Mouse (Mus musculus): ENCODE measurements around the gene Pbx2. TPM values are rescaled to one million over a fixed set of nuclear protein-coding genes. Genes with fewer than 3 reads are reported as not detected.

Gene Pbx2
- polyA plus RNA-seq, 1 experiment: not detected

DNA sequence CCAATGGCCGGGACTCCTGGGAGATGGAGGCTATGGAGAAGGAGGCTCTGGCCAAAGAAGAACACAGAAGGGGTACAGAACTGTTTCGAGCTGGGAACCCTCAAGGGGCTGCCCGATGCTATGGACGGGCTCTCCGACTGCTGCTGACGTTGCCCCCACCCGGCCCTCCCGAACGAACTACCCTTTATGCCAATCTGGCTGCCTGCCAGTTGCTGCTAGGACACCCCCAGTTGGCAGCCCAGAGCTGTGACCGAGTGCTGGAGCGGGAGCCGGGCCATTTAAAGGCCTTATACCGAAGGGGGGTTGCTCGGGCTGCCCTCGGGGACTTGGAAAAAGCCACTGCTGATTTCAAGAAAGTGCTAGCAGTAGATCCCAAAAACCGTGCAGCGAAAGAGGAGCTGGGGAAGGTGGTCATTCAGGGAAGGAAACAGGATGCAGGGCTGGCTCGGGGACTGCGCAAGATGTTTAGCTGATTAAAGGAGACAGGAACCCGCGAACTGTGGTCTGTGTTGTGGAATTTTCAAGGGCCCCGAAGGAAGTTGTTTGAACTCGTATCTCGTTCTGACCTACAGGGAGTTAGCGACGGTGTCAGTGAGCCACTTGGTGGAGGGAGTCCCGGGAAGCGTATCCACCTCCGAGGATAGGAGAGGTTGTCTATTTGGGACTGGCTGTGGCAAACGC is 54.9 kb downstream of the Pbx2 start:
- no peak for TF ChIP-seq POLR2A (IDR thresholded peaks at IDR 0.05; ENCODE audit: insufficient read depth, low read depth, low read length)
- TF ChIP-seq CTCF (IDR thresholded peaks at IDR 0.05; ENCODE audit: insufficient read depth, low read depth, low read length): no peak
- H3K4me3 ChIP-seq (ENCODE audit: insufficient read depth, low read depth, low read length): no peak overlapping the region
- H3K4me1 ChIP-seq (ENCODE audit: control insufficient read depth, insufficient read depth, low read length): peaks cover 31% of the 10 kb centered on the region
- WGBS: 71% methylated on average over 30 of the region's 30 CpGs
- no peak overlapping the region for H3K27ac ChIP-seq (ENCODE audit: insufficient read depth, low read depth, low read length)

Other genes starting within 250 kb of the Pbx2 start
- gene Btnl2, start 236.4 kb upstream of the Pbx2 start, polyA plus RNA-seq (2012; ENCODE audit: insufficient read depth, insufficient read length, low replicate concordance, missing spikeins): not detected in 2 replicates
- gene Btnl1, start 214.1 kb upstream of the Pbx2 start, polyA plus RNA-seq (2012; ENCODE audit: insufficient read depth, insufficient read length, low replicate concordance, missing spikeins): not detected in 2 replicates
- not detected in 2 replicates for gene BC051142, start 192.4 kb upstream of the Pbx2 start, polyA plus RNA-seq (2012; ENCODE audit: insufficient read depth, insufficient read length, low replicate concordance, missing spikeins)
- not detected in 2 replicates for gene Btnl4, start 113.9 kb upstream of the Pbx2 start, polyA plus RNA-seq (2012; ENCODE audit: insufficient read depth, insufficient read length, low replicate concordance, missing spikeins)
- not detected in 2 replicates for gene Btnl6, start 73.9 kb upstream of the Pbx2 start, polyA plus RNA-seq (2012; ENCODE audit: insufficient read depth, insufficient read length, low replicate concordance, missing spikeins)
- not detected in 2 replicates for gene Notch4, start 27.0 kb upstream of the Pbx2 start, polyA plus RNA-seq (2012; ENCODE audit: insufficient read depth, insufficient read length, low replicate concordance, missing spikeins)
- gene Gpsm3, start 1.5 kb upstream of the Pbx2 start, polyA plus RNA-seq (2012; ENCODE audit: insufficient read depth, insufficient read length, low replicate concordance, missing spikeins): not detected in 2 replicates
- not detected in 2 replicates for gene Ager, start 6.6 kb downstream of the Pbx2 start, polyA plus RNA-seq (2012; ENCODE audit: insufficient read depth, insufficient read length, low replicate concordance, missing spikeins)
- not detected in 2 replicates for gene Rnf5, start 12.4 kb downstream of the Pbx2 start, polyA plus RNA-seq (2012; ENCODE audit: insufficient read depth, insufficient read length, low replicate concordance, missing spikeins)
- 342 TPM in 1 of 2 replicates, not detected in the other for gene Agpat1, start 13.0 kb downstream of the Pbx2 start, polyA plus RNA-seq (2012; ENCODE audit: insufficient read depth, insufficient read length, low replicate concordance, missing spikeins)
- not detected in 2 replicates for gene Egfl8, start 24.7 kb downstream of the Pbx2 start, polyA plus RNA-seq (2012; ENCODE audit: insufficient read depth, insufficient read length, low replicate concordance, missing spikeins)
- not detected in 2 replicates for gene Ppt2, start 37.2 kb downstream of the Pbx2 start, polyA plus RNA-seq (2012; ENCODE audit: insufficient read depth, insufficient read length, low replicate concordance, missing spikeins)
- gene Prrt1, start 38.3 kb downstream of the Pbx2 start, polyA plus RNA-seq (2012; ENCODE audit: insufficient read depth, insufficient read length, low replicate concordance, missing spikeins): not detected in 2 replicates
- not detected in 2 replicates for gene Fkbpl, start 53.5 kb downstream of the Pbx2 start, polyA plus RNA-seq (2012; ENCODE audit: insufficient read depth, insufficient read length, low replicate concordance, missing spikeins)
- not detected in 2 replicates for gene Atf6b, start 55.9 kb downstream of the Pbx2 start, polyA plus RNA-seq (2012; ENCODE audit: insufficient read depth, insufficient read length, low replicate concordance, missing spikeins)
- gene Tnxb, start 79.3 kb downstream of the Pbx2 start, polyA plus RNA-seq (2012; ENCODE audit: insufficient read depth, insufficient read length, low replicate concordance, missing spikeins): not detected in 2 replicates
- gene C4b, start 152.6 kb downstream of the Pbx2 start, polyA plus RNA-seq (2012; ENCODE audit: insufficient read depth, insufficient read length, low replicate concordance, missing spikeins): not detected in 2 replicates
- gene Cyp21a1, start 213.3 kb downstream of the Pbx2 start, polyA plus RNA-seq (2012; ENCODE audit: insufficient read depth, insufficient read length, low replicate concordance, missing spikeins): not detected in 2 replicates
- not detected in 2 replicates for gene Stk19, start 245.7 kb downstream of the Pbx2 start, polyA plus RNA-seq (2012; ENCODE audit: insufficient read depth, insufficient read length, low replicate concordance, missing spikeins)
- gene Dxo, start 245.8 kb downstream of the Pbx2 start, polyA plus RNA-seq (2012; ENCODE audit: insufficient read depth, insufficient read length, low replicate concordance, missing spikeins): not detected in 2 replicates